ENCODE assay signal across 28 mouse cellular contexts in the genomic region with DNA sequence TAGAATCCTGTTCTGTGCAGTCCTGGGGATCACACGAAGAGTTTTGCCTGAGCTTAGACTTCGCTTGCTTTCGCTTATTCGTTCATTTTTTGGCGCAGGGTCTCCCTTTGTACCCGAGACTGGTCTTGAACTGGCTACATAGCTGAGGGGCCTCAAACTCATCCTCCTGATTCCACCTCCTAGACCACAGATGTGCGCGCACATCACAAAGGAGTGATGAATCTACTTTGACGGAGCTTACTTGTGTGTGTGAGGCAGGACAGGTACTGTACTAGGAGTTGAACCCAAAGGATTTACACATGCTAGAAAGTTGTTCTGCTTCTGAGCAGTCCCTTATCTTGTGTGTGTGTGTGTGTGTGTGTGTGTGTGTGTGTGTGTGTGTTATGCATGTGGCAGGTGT. TPM values are rescaled to one million over a fixed set of nuclear protein-coding genes. Genes with fewer than 3 reads are reported as not detected.
A peak's percentile ranks its signal among the peaks of the same experiment; 100 is the strongest.
DNase-seq lines count a peak whose midpoint lies in the region; ATAC-seq lines count a peak whose summit lies in the region.
"Had no signal": no experiment of that assay in that cellular context is flagged by ENCODE, and none has a peak within 500 bp of the region (broad histone marks: within the 10 kb centered on the region; RNA-seq: fewer than 3 reads in every experiment).

No protein-coding gene starts in this region.

- 96% methylated on average over 9 of the region's 9 CpGs for WGBS in heart, embryonic 15.5 days
- 95% methylated on average over 9 of the region's 9 CpGs for WGBS in midbrain, embryonic 10.5 days
- WGBS in midbrain, embryonic 16.5 days: 95% methylated on average over 9 of the region's 9 CpGs

- no peak overlapping the region for H3K4me2 ChIP-seq in heart, embryonic 15.5 days
- H3K4me2 ChIP-seq in midbrain, embryonic 16.5 days (ENCODE audit: low read length): no peak overlapping the region
- H3K4me2 ChIP-seq: embryonic facial prominence, embryonic 13.5 days; forebrain, embryonic 15.5 days; heart, embryonic 11.5 days; hindbrain, embryonic 13.5 days; intestine, embryonic 15.5 days had no signal

- no peaks in the 10 kb centered on the region for H3K9me3 ChIP-seq in heart, embryonic 15.5 days (replicated peaks)
- H3K9me3 ChIP-seq in midbrain, embryonic 10.5 days (replicated peaks): no peaks in the 10 kb centered on the region
- no peaks in the 10 kb centered on the region for H3K9me3 ChIP-seq in midbrain, embryonic 16.5 days (replicated peaks; ENCODE audit: control insufficient read depth, low read length, poor library complexity, severe bottlenecking)
- H3K9me3 ChIP-seq: embryonic facial prominence, embryonic 13.5 days; forebrain, embryonic 15.5 days; hindbrain, embryonic 10.5 days; hindbrain, embryonic 13.5 days; intestine, embryonic 15.5 days had no signal

- peaks cover 8% of the 10 kb centered on the region for H3K27me3 ChIP-seq in heart, embryonic 15.5 days
- H3K27me3 ChIP-seq in midbrain, embryonic 10.5 days (ENCODE audit: low read depth, poor library complexity, severe bottlenecking): peaks cover 62% of the 10 kb centered on the region
- peaks cover 4% of the 10 kb centered on the region for H3K27me3 ChIP-seq in midbrain, embryonic 16.5 days (ENCODE audit: control insufficient read depth, insufficient read depth, low read depth, low read length)

- no peak overlapping the region for H3K4me3 ChIP-seq in heart, embryonic 15.5 days
- no peak overlapping the region for H3K4me3 ChIP-seq in midbrain, embryonic 10.5 days
- no peak overlapping the region for H3K4me3 ChIP-seq in midbrain, embryonic 16.5 days (ENCODE audit: low read depth, low read length)
- H3K4me3 ChIP-seq: embryonic facial prominence, embryonic 13.5 days; forebrain, embryonic 15.5 days; hindbrain, embryonic 10.5 days; hindbrain, embryonic 13.5 days; intestine, embryonic 15.5 days had no signal

- ATAC-seq in heart, embryonic 15.5 days (replicated peaks; ENCODE audit: insufficient number of reproducible peaks, insufficient read depth, low FRiP score, low read depth): no peak
- ATAC-seq in midbrain, embryonic 16.5 days: no peak
- ATAC-seq: CD4-positive, CD25-positive, alpha-beta regulatory T cell, adult 4 months; forebrain, embryonic 15.5 days; hindbrain, embryonic 16.5 days; intestine, embryonic 15.5 days had no signal

- no peaks in the 10 kb centered on the region for H3K36me3 ChIP-seq in heart, embryonic 15.5 days
- no peaks in the 10 kb centered on the region for H3K36me3 ChIP-seq in midbrain, embryonic 10.5 days
- H3K36me3 ChIP-seq in midbrain, embryonic 16.5 days (ENCODE audit: control insufficient read depth, insufficient read depth, low read length): no peaks in the 10 kb centered on the region
- H3K36me3 ChIP-seq: embryonic facial prominence, embryonic 13.5 days; forebrain, embryonic 15.5 days; hindbrain, embryonic 10.5 days; hindbrain, embryonic 13.5 days; intestine, embryonic 15.5 days had no signal

- H3K9ac ChIP-seq in heart, embryonic 15.5 days: no peak overlapping the region
- no peak overlapping the region for H3K9ac ChIP-seq in midbrain, embryonic 16.5 days (ENCODE audit: low read depth, low read length)
- H3K9ac ChIP-seq: embryonic facial prominence, embryonic 13.5 days; forebrain, embryonic 15.5 days; hindbrain, embryonic 13.5 days; intestine, embryonic 15.5 days had no signal

- peaks cover 63% of the 10 kb centered on the region for H3K4me1 ChIP-seq in heart, embryonic 15.5 days (replicated peaks)
- peaks cover 80% of the 10 kb centered on the region for H3K4me1 ChIP-seq in midbrain, embryonic 10.5 days
- peaks cover 21% of the 10 kb centered on the region for H3K4me1 ChIP-seq in midbrain, embryonic 16.5 days (ENCODE audit: control insufficient read depth, insufficient read depth, low read length)

- peak overlapping the region; percentile 95; the same call in 1 of the 2 replicates for H3K27ac ChIP-seq in heart, embryonic 15.5 days
- H3K27ac ChIP-seq in midbrain, embryonic 10.5 days (replicated peaks): peak overlapping the region; percentile 46; the same call in 1 of the 2 replicates
- H3K27ac ChIP-seq in midbrain, embryonic 16.5 days (ENCODE audit: low read length): no peak overlapping the region
- H3K27ac ChIP-seq: embryonic facial prominence, embryonic 13.5 days; forebrain, embryonic 15.5 days; hindbrain, embryonic 10.5 days; hindbrain, embryonic 13.5 days; intestine, embryonic 15.5 days had no signal

- DNase-seq in heart, adult 11 months: peak; percentile 70
- no peak for DNase-seq in heart, adult 18-20 months
- no peak for DNase-seq in heart, adult 8-10 months (ENCODE audit: low spot score)
- no peak for DNase-seq in midbrain, embryonic 10.5 days (ENCODE audit: low spot score)
- no peak for DNase-seq in right cerebral cortex, adult 18-20 months
- DNase-seq: adrenal gland, adult 2 months; adrenal gland, postnatal 14 days; cerebellum, adult 11 months; cerebellum, adult 2 months; cerebellum, adult 9-11 months; cerebellum, postnatal 25 days; gastrocnemius, postnatal 25 days; kidney, adult 11 months; kidney, adult 8-10 months had no signal

RNA-seq across cellular contexts. Expression of a gene that starts 5.2 kb away (rescaled TPM):
- total RNA-seq in heart, adult 18-20 months (2021): 100 to 1,000 TPM; 196 to 272 TPM
- polyA plus RNA-seq in heart, embryonic 15.5 days (2015; fragmentation: Nextera tagmentation; extraction: Ambion mirVana): 43.0 and 46.4 TPM in 2 replicates
- total RNA-seq in heart, adult 8-10 months (2022): 100 to 1,000 TPM; 193 to 360 (median 253) TPM
- 26.7 and 35.9 TPM in 2 replicates for polyA plus RNA-seq in midbrain, embryonic 10.5 days (2016; fragmentation: Nextera tagmentation; extraction: Ambion mirVana)
- polyA plus RNA-seq in midbrain, embryonic 16.5 days (2015; fragmentation: Nextera tagmentation; extraction: Ambion mirVana): 15.1 and 20.7 TPM in 2 replicates
- total RNA-seq: MEL had no signal
- polyA plus RNA-seq: CD4-positive, CD25-positive, alpha-beta regulatory T cell, adult 4 months had no signal

RNA-seq across cellular contexts. Expression of a gene that starts 22.9 kb away (rescaled TPM):
- not detected for total RNA-seq in heart, adult 18-20 months (2021)
- 0.33 and 0.35 TPM in 2 replicates for polyA plus RNA-seq in heart, embryonic 15.5 days (2015; fragmentation: Nextera tagmentation; extraction: Ambion mirVana)
- total RNA-seq in heart, adult 8-10 months (2022): not detected
- polyA plus RNA-seq in midbrain, embryonic 10.5 days (2016; fragmentation: Nextera tagmentation; extraction: Ambion mirVana): 0.28 and 0.36 TPM in 2 replicates
- polyA plus RNA-seq in midbrain, embryonic 16.5 days (2015; fragmentation: Nextera tagmentation; extraction: Ambion mirVana): 0.38 and 0.47 TPM in 2 replicates
- total RNA-seq: gastrocnemius, postnatal 25 days; heart, postnatal 25 days had no signal
- polyA plus RNA-seq: adrenal gland, adult 2 months had no signal

RNA-seq across cellular contexts. Expression of a gene that starts 31.5 kb away (rescaled TPM):
- 10 to 100 TPM; 89.6 to 92.9 TPM for total RNA-seq in heart, adult 18-20 months (2021)
- 55.6 and 57.9 TPM in 2 replicates for polyA plus RNA-seq in heart, embryonic 15.5 days (2015; fragmentation: Nextera tagmentation; extraction: Ambion mirVana)
- 100 to 1,000 TPM in 1 of 4 experiments, 10 to 100 TPM in 3; 94.3 to 111 (median 97.4) TPM for total RNA-seq in heart, adult 8-10 months (2022)
- polyA plus RNA-seq in midbrain, embryonic 10.5 days (2016; fragmentation: Nextera tagmentation; extraction: Ambion mirVana): 32.2 and 34.7 TPM in 2 replicates
- polyA plus RNA-seq in midbrain, embryonic 16.5 days (2015; fragmentation: Nextera tagmentation; extraction: Ambion mirVana): 46.8 and 58.3 TPM in 2 replicates

RNA-seq across cellular contexts. Expression of a gene that starts 34.0 kb away (rescaled TPM):
- total RNA-seq in heart, adult 18-20 months (2021): 1 to 10 TPM; 2.0 to 2.7 TPM
- 9.2 and 43.9 TPM in 2 replicates for polyA plus RNA-seq in heart, embryonic 15.5 days (2015; fragmentation: Nextera tagmentation; extraction: Ambion mirVana)
- total RNA-seq in heart, adult 8-10 months (2022): 1 to 10 TPM; 1.8 to 4.9 (median 1.9) TPM
- polyA plus RNA-seq in midbrain, embryonic 10.5 days (2016; fragmentation: Nextera tagmentation; extraction: Ambion mirVana): 4.1 and 4.4 TPM in 2 replicates
- polyA plus RNA-seq in midbrain, embryonic 16.5 days (2015; fragmentation: Nextera tagmentation; extraction: Ambion mirVana): 2.1 and 3.1 TPM in 2 replicates
- total RNA-seq: gastrocnemius, postnatal 25 days; MEL had no signal
- polyA plus RNA-seq: C2C12 had no signal

RNA-seq across cellular contexts. Expression of a gene that starts 40.3 kb away (rescaled TPM):
- under 1 TPM; 0.55 to 0.75 TPM for total RNA-seq in heart, adult 18-20 months (2021)
- 0.63 and 1.7 TPM in 2 replicates for polyA plus RNA-seq in heart, embryonic 15.5 days (2015; fragmentation: Nextera tagmentation; extraction: Ambion mirVana)
- under 1 TPM in 2 of 4 experiments, not detected in 2; 0.31 to 0.41 TPM for total RNA-seq in heart, adult 8-10 months (2022)
- polyA plus RNA-seq in midbrain, embryonic 10.5 days (2016; fragmentation: Nextera tagmentation; extraction: Ambion mirVana): 0.26 TPM in 1 of 2 replicates, not detected in the other
- 0.20 and 0.63 TPM in 2 replicates for polyA plus RNA-seq in midbrain, embryonic 16.5 days (2015; fragmentation: Nextera tagmentation; extraction: Ambion mirVana)
- total RNA-seq: common myeloid progenitor, adult 5-6 weeks; MEL had no signal
- polyA plus RNA-seq: CD4-positive, CD25-positive, alpha-beta regulatory T cell, adult 4 months; heart, embryonic 11.5 days had no signal
